Comparison of ENCODE assay signal across 8 mouse cellular contexts in genomic region chr3:134238621-134239310, GRCm38 (mm10). TPM values are rescaled to one million over a fixed set of nuclear protein-coding genes. Genes with fewer than 3 reads are reported as not detected.
DNase-seq lines count a peak whose midpoint lies in the region; ATAC-seq and TF ChIP-seq lines count a peak whose summit lies in the region.

No protein-coding gene starts in this region.

- no peak for TF ChIP-seq CTCF in gastrocnemius, adult 2 months (IDR thresholded peaks at IDR 0.05)
- TF ChIP-seq CTCF in bone marrow macrophage, adult 2 months (IDR thresholded peaks at IDR 0.05; ENCODE audit: low read depth, low read length): no peak

- no peaks in the 10 kb centered on the region for H3K27me3 ChIP-seq in forebrain, embryonic 13.5 days
- H3K27me3 ChIP-seq in hindbrain, embryonic 16.5 days (replicated peaks; ENCODE audit: control insufficient read depth, insufficient read depth, low read length): no peaks in the 10 kb centered on the region
- no peaks in the 10 kb centered on the region for H3K27me3 ChIP-seq in stomach, embryonic 16.5 days (ENCODE audit: control insufficient read depth, insufficient read depth, low read length)

- peak overlapping the region; percentile 86 for H3K27ac ChIP-seq in gastrocnemius, adult 2 months
- no peak overlapping the region for H3K27ac ChIP-seq in bone marrow macrophage, adult 2 months (ENCODE audit: insufficient read depth, low read depth, low read length)
- peak overlapping the region; percentile 99 for H3K27ac ChIP-seq in forebrain, embryonic 13.5 days
- peak overlapping the region; percentile 99 for H3K27ac ChIP-seq in hindbrain, embryonic 16.5 days (ENCODE audit: low read depth, low read length)
- H3K27ac ChIP-seq in stomach, embryonic 16.5 days (ENCODE audit: low read length): peak overlapping the region; percentile 93

- no peaks in the 10 kb centered on the region for H3K9me3 ChIP-seq in forebrain, embryonic 13.5 days (replicated peaks)
- no peaks in the 10 kb centered on the region for H3K9me3 ChIP-seq in hindbrain, embryonic 16.5 days (ENCODE audit: control insufficient read depth, low read length)
- no peaks in the 10 kb centered on the region for H3K9me3 ChIP-seq in stomach, embryonic 16.5 days (replicated peaks; ENCODE audit: control insufficient read depth, low read length)

- no peak for DNase-seq in gastrocnemius, adult 2 months
- no peak for DNase-seq in gastrocnemius, postnatal 4 days (ENCODE audit: low spot score in 2 of 2)
- DNase-seq in lung, postnatal 10 days: peak; percentile 3
- no peak for DNase-seq in thymus, postnatal 10 days (ENCODE audit: low spot score in 2 of 2)

- peak overlapping the region; percentile 77 for H3K4me2 ChIP-seq in forebrain, embryonic 13.5 days
- peak overlapping the region; percentile 86 for H3K4me2 ChIP-seq in hindbrain, embryonic 16.5 days (ENCODE audit: low read length)
- H3K4me2 ChIP-seq in stomach, embryonic 16.5 days (ENCODE audit: low read depth, low read length): peak overlapping the region; percentile 91

- no peak for TF ChIP-seq POLR2A in bone marrow macrophage, adult 2 months (IDR thresholded peaks at IDR 0.05; ENCODE audit: borderline replicate concordance, low read depth, low read length)

- under 1% methylated on average over 14 of the region's 14 CpGs for WGBS in forebrain, embryonic 13.5 days
- WGBS in hindbrain, embryonic 16.5 days: under 1% methylated on average over 14 of the region's 14 CpGs
- WGBS in stomach, embryonic 16.5 days: 6% methylated on average over 14 of the region's 14 CpGs

- ATAC-seq in forebrain, embryonic 13.5 days: peak; percentile 16
- ATAC-seq in hindbrain, embryonic 16.5 days: 0 out of 2 replicates have a peak, but pooled peaks have one; percentile 11
- no peak for ATAC-seq in stomach, embryonic 16.5 days (ENCODE audit: insufficient read depth, low FRiP score)

- H3K36me3 ChIP-seq in forebrain, embryonic 13.5 days (ENCODE audit: poor library complexity, severe bottlenecking): 0 out of 2 replicates have a peak, but pooled peaks cover 5% of the 10 kb centered on the region
- H3K36me3 ChIP-seq in hindbrain, embryonic 16.5 days (ENCODE audit: control insufficient read depth, insufficient read depth, low read length): no peaks in the 10 kb centered on the region
- no peaks in the 10 kb centered on the region for H3K36me3 ChIP-seq in stomach, embryonic 16.5 days (ENCODE audit: control insufficient read depth, insufficient read depth, low read length)

- intact Hi-C loops in gastrocnemius, adult 2 months (cut with DNase I): no loop called here

- H3K4me3 ChIP-seq in gastrocnemius, adult 2 months: peak overlapping the region; percentile 85
- peak overlapping the region; percentile 61; the same call in 1 of the 2 replicates for H3K4me3 ChIP-seq in bone marrow macrophage, adult 2 months (ENCODE audit: insufficient read depth, low read length)
- peak overlapping the region; percentile 67 for H3K4me3 ChIP-seq in forebrain, embryonic 13.5 days
- H3K4me3 ChIP-seq in hindbrain, embryonic 16.5 days (ENCODE audit: low read length): peak overlapping the region; percentile 67
- peak overlapping the region; percentile 71 for H3K4me3 ChIP-seq in stomach, embryonic 16.5 days (replicated peaks; ENCODE audit: low read length)

- H3K9ac ChIP-seq in forebrain, embryonic 13.5 days: peak overlapping the region; percentile 87
- peak overlapping the region; percentile 88 for H3K9ac ChIP-seq in hindbrain, embryonic 16.5 days (ENCODE audit: low read depth, low read length)
- peak overlapping the region; percentile 84 for H3K9ac ChIP-seq in stomach, embryonic 16.5 days (ENCODE audit: low read length)

- H3K4me1 ChIP-seq in bone marrow macrophage, adult 2 months (ENCODE audit: control insufficient read depth, insufficient read depth, low read length): no peaks in the 10 kb centered on the region
- peaks cover 57% of the 10 kb centered on the region for H3K4me1 ChIP-seq in forebrain, embryonic 13.5 days
- peaks cover 10% of the 10 kb centered on the region for H3K4me1 ChIP-seq in hindbrain, embryonic 16.5 days (ENCODE audit: control insufficient read depth, insufficient read depth, low read depth, low read length)
- peaks cover 4% of the 10 kb centered on the region; the same call in 1 of the 2 replicates for H3K4me1 ChIP-seq in stomach, embryonic 16.5 days (ENCODE audit: control insufficient read depth, insufficient read depth, low read length)

RNA-seq across cellular contexts. Expression of gene Cxxc4, which starts 2.5 kb away (rescaled TPM):
- 1 to 10 TPM in 1 of 2 experiments, under 1 TPM in 1; 0.36 to 1.2 TPM for total RNA-seq in gastrocnemius, adult 2 months (2021)
- 1 to 10 TPM; 2.2 to 2.7 TPM for total RNA-seq in gastrocnemius, postnatal 4 days (2021)
- polyA plus RNA-seq in bone marrow macrophage, adult 2 months (2012; ENCODE audit: insufficient read depth, insufficient read length, missing spikeins): not detected in 2 replicates
- 21.1 TPM in 2 replicates for polyA plus RNA-seq in forebrain, embryonic 13.5 days (2015; fragmentation: Nextera tagmentation; extraction: Ambion mirVana)
- polyA plus RNA-seq in hindbrain, embryonic 16.5 days (2015; fragmentation: Nextera tagmentation; extraction: Ambion mirVana): 20.6 and 29.1 TPM in 2 replicates
- 4.1 and 4.9 TPM in 2 replicates for polyA plus RNA-seq in stomach, embryonic 16.5 days (2015; fragmentation: Nextera tagmentation; extraction: Ambion mirVana)
